Mouse (Mus musculus): ENCODE measurements around the gene Iqcf1. TPM values are rescaled to one million over a fixed set of nuclear protein-coding genes. Genes with fewer than 3 reads are reported as not detected.

The Iqcf1 gene
- total RNA-seq (2014; rRNA removed) (not detected in 2 replicates), polyA plus RNA-seq (2015; fragmentation: Nextera tagmentation; extraction: Ambion mirVana) (not detected in 2 replicates)

GRCm38 (mm10) chr9:106499667-106500066 is at the start of gene Iqcf1:
TSS of gene Iqcf1 (plus strand) at chr9:106499967.
- H3K9ac ChIP-seq: no peak within 1 kb of the TSS
- no peak for ATAC-seq
- H3K4me3 ChIP-seq (ENCODE audit: low read depth, low read length): no peak within 1 kb of the TSS
- TF ChIP-seq CTCF (IDR thresholded peaks at IDR 0.05; ENCODE audit: low read depth): no peak
- no peaks in the 10 kb centered on the region for H3K27me3 ChIP-seq (ENCODE audit: insufficient read depth, low read length)
- no peaks in the 10 kb centered on the region for H3K36me3 ChIP-seq (ENCODE audit: insufficient read depth)
- 94% methylated on average over 6 of the region's 6 CpGs for WGBS
- no peak within 1 kb of the TSS for H3K27ac ChIP-seq (ENCODE audit: low read depth, low read length)
- no peak within 1 kb of the TSS for H3K4me2 ChIP-seq (ENCODE audit: low read depth)
- no peak for DNase-seq
- no peaks in the 10 kb centered on the region for H3K4me1 ChIP-seq (ENCODE audit: insufficient read depth)
- H3K9me3 ChIP-seq (ENCODE audit: low read length): no peaks in the 10 kb centered on the region

- ATAC-seq: no peak
- TF ChIP-seq CTCF (IDR thresholded peaks at IDR 0.05; ENCODE audit: low read depth): no peak
- no peaks in the 10 kb centered on the region for H3K9me3 ChIP-seq (ENCODE audit: low read length)
- no peak overlapping the region for H3K9ac ChIP-seq
- WGBS: 26% methylated on average over 9 of the region's 9 CpGs
- no peaks in the 10 kb centered on the region for H3K36me3 ChIP-seq (ENCODE audit: insufficient read depth)
- DNase-seq: no peak
- peaks cover 28% of the 10 kb centered on the region for H3K4me1 ChIP-seq (ENCODE audit: insufficient read depth)
- H3K27me3 ChIP-seq (ENCODE audit: insufficient read depth, low read length): no peaks in the 10 kb centered on the region
- no peak overlapping the region for H3K4me3 ChIP-seq (ENCODE audit: low read depth, low read length)
- H3K4me2 ChIP-seq (ENCODE audit: low read depth): no peak overlapping the region
- no peak overlapping the region for H3K27ac ChIP-seq (ENCODE audit: low read depth, low read length)
These were observed 49.1 kb upstream of the Iqcf1 start for GRCm38 (mm10) chr9:106450661-106451060.

GRCm38 (mm10) chr9:106451298-106451697 is 48.5 kb upstream of the Iqcf1 start:
- no peak overlapping the region for H3K4me2 ChIP-seq (ENCODE audit: low read depth)
- peaks cover 31% of the 10 kb centered on the region for H3K4me1 ChIP-seq (ENCODE audit: insufficient read depth)
- no peak for TF ChIP-seq CTCF (IDR thresholded peaks at IDR 0.05; ENCODE audit: low read depth)
- no peaks in the 10 kb centered on the region for H3K36me3 ChIP-seq (ENCODE audit: insufficient read depth)
- H3K9ac ChIP-seq: no peak overlapping the region
- no peak overlapping the region for H3K27ac ChIP-seq (ENCODE audit: low read depth, low read length)
- H3K9me3 ChIP-seq (ENCODE audit: low read length): no peaks in the 10 kb centered on the region
- ATAC-seq: no peak
- H3K27me3 ChIP-seq (ENCODE audit: insufficient read depth, low read length): no peaks in the 10 kb centered on the region
- 85% methylated on average over 11 of the region's 11 CpGs for WGBS
- no peak overlapping the region for H3K4me3 ChIP-seq (ENCODE audit: low read depth, low read length)
- no peak for DNase-seq

- 68% methylated on average over 2 of the region's 2 CpGs for WGBS
- H3K4me1 ChIP-seq (ENCODE audit: insufficient read depth): peaks cover 37% of the 10 kb centered on the region
- TF ChIP-seq CTCF (IDR thresholded peaks at IDR 0.05; ENCODE audit: low read depth): no peak
- H3K9ac ChIP-seq: no peak overlapping the region
- ATAC-seq: no peak
- H3K4me2 ChIP-seq (ENCODE audit: low read depth): no peak overlapping the region
- no peak overlapping the region for H3K27ac ChIP-seq (ENCODE audit: low read depth, low read length)
- no peaks in the 10 kb centered on the region for H3K36me3 ChIP-seq (ENCODE audit: insufficient read depth)
- no peak for DNase-seq
- H3K4me3 ChIP-seq (ENCODE audit: low read depth, low read length): no peak overlapping the region
- no peaks in the 10 kb centered on the region for H3K9me3 ChIP-seq (ENCODE audit: low read length)
- no peaks in the 10 kb centered on the region for H3K27me3 ChIP-seq (ENCODE audit: insufficient read depth, low read length)
These were observed 47.9 kb upstream of the Iqcf1 start for GRCm38 (mm10) chr9:106451899-106452298.

- Histone ChIP-seq H3K4me1 (ENCODE audit: insufficient read depth) (peaks cover 41% of the 10 kb centered on the region), H3K9ac (peak overlapping the region; percentile 92; the same call in 1 of the 2 replicates)
These were observed 47.4 kb upstream of the Iqcf1 start for GRCm38 (mm10) chr9:106452351-106452750.

GRCm38 (mm10) chr9:106452821-106453220 is 46.9 kb upstream of the Iqcf1 start:
- ATAC-seq (no peak), DNase-seq (peak; percentile 30)
- Histone ChIP-seq H3K9me3 (ENCODE audit: low read length) (no peaks in the 10 kb centered on the region), H3K27me3 (ENCODE audit: insufficient read depth, low read length) (no peaks in the 10 kb centered on the region), H3K36me3 (ENCODE audit: insufficient read depth) (no peaks in the 10 kb centered on the region), H3K9ac (peak overlapping the region; percentile 92), H3K4me3 (ENCODE audit: low read depth, low read length) (peak overlapping the region; percentile 71), H3K27ac (ENCODE audit: low read depth, low read length) (peak overlapping the region; percentile 91), H3K4me1 (ENCODE audit: insufficient read depth) (peaks cover 41% of the 10 kb centered on the region), H3K4me2 (ENCODE audit: low read depth) (peak overlapping the region; percentile 97)
- no peak for TF ChIP-seq CTCF (IDR thresholded peaks at IDR 0.05; ENCODE audit: low read depth)
- under 1% methylated on average over 7 of the region's 7 CpGs for WGBS

More at GRCm38 (mm10) chr9:106452351-106452750, 47.4 kb upstream of the Iqcf1 start:
- WGBS: 27% methylated on average over 6 of the region's 6 CpGs
- DNase-seq (no peak), ATAC-seq (no peak)
- H3K9me3 ChIP-seq (ENCODE audit: low read length): no peaks in the 10 kb centered on the region
- peak overlapping the region; percentile 97 for H3K4me2 ChIP-seq (ENCODE audit: low read depth)
- H3K36me3 ChIP-seq (ENCODE audit: insufficient read depth): no peaks in the 10 kb centered on the region
- TF ChIP-seq CTCF (IDR thresholded peaks at IDR 0.05; ENCODE audit: low read depth): no peak
- no peak overlapping the region for H3K4me3 ChIP-seq (ENCODE audit: low read depth, low read length)
- peak overlapping the region; percentile 91; the same call in 1 of the 2 replicates for H3K27ac ChIP-seq (ENCODE audit: low read depth, low read length)
- H3K27me3 ChIP-seq (ENCODE audit: insufficient read depth, low read length): no peaks in the 10 kb centered on the region

- DNase-seq (peak; percentile 67), ATAC-seq (peak; percentile 67)
- Histone ChIP-seq H3K4me3 (ENCODE audit: low read depth, low read length) (peak within 1 kb of the TSS; percentile 71), H3K4me2 (ENCODE audit: low read depth) (peak within 1 kb of the TSS; percentile 97), H3K4me1 (ENCODE audit: insufficient read depth) (peaks cover 37% of the 10 kb centered on the region), H3K27ac (ENCODE audit: low read depth, low read length) (peak within 1 kb of the TSS; percentile 91), H3K36me3 (ENCODE audit: insufficient read depth) (no peaks in the 10 kb centered on the region), H3K9me3 (ENCODE audit: low read length) (no peaks in the 10 kb centered on the region), H3K27me3 (ENCODE audit: insufficient read depth, low read length) (no peaks in the 10 kb centered on the region), H3K9ac (peak within 1 kb of the TSS; percentile 92)
- TF ChIP-seq CTCF (IDR thresholded peaks at IDR 0.05; ENCODE audit: low read depth): no peak
- under 1% methylated on average over 34 of the region's 74 CpGs for WGBS
These were observed 46.3 kb upstream of the Iqcf1 start, which contains the start of gene Pcbp4 for GRCm38 (mm10) chr9:106453271-106454070. TSS of gene Pcbp4 (plus strand) at chr9:106453291.
